Mouse (Mus musculus) cortical plate, adult 2 months (tissue): Measurements from ENCODE around the gene Pafah1b2. TPM values are rescaled to one million over a fixed set of nuclear protein-coding genes. Genes with fewer than 3 reads are reported as not detected.

Experiments used
- H3K27ac ChIP-seq: fragments of 200-500 bp; 2 replicates; pipeline ENCODE4 v1.5.1; 2012; ENCODE audit warnings: low read length, control low read depth, inconsistent platforms; ENCODE audit not compliant: insufficient read depth
- H3K4me1 ChIP-seq: fragments of 200-500 bp; 2 replicates; pipeline ENCODE4 v1.6.1; 2011; ENCODE audit warnings: low read length; ENCODE audit not compliant: control insufficient read depth, insufficient read depth
- H3K4me3 ChIP-seq: fragments of 200-500 bp; 2 replicates; pipeline ENCODE4 v1.5.1; 2011; ENCODE audit warnings: mild to moderate bottlenecking, low read length, control low read depth; ENCODE audit not compliant: insufficient read depth
- CTCF ChIP-seq: fragments of 200-500 bp; IDR thresholded peaks from 2 replicates; pipeline ENCODE4 v1.5.1; 2011; ENCODE audit warnings: mild to moderate bottlenecking, control low read depth, low read length; ENCODE audit not compliant: insufficient read depth; ENCODE audit errors: extremely low read depth
- POLR2A ChIP-seq: fragments of 200-500 bp; IDR thresholded peaks from 2 replicates; pipeline ENCODE4 v1.6.1; 2011; ENCODE audit warnings: mild to moderate bottlenecking, low read length, control low read depth; ENCODE audit not compliant: insufficient read depth; ENCODE audit errors: extremely low read depth
- polyA plus RNA-seq: library from polyadenylated mRNA; depleted of rRNA; stranded (reverse); fragments of >200 nt; gene quantifications from 2 replicates; pipeline ENCODE4 v1.2.3, GENCODE M21; 2012

The Pafah1b2 gene
- polyA plus RNA-seq, 1 experiment, result 92.6 TPM

DNA sequence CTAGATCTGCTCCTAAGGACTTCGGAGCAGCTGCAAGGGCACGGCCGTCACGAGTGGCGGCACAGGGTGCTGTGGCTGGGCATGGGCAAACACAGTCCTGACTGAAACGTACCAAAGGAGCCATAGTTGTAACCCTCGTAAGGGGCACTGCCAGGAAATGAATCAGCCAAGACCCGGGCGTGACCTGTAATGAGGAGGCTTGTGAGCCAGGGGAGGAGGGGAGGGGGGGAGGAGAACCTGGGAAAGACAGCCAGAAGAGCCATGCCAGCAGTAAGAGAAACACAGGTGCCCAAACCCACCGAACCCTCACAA lies 65.7 kb downstream of the Pafah1b2 start:
- no peak overlapping the region for H3K27ac ChIP-seq
- no peaks in the 10 kb centered on the region for H3K4me1 ChIP-seq
- H3K4me3 ChIP-seq, result no peak overlapping the region
- no peak for TF ChIP-seq CTCF

DNA sequence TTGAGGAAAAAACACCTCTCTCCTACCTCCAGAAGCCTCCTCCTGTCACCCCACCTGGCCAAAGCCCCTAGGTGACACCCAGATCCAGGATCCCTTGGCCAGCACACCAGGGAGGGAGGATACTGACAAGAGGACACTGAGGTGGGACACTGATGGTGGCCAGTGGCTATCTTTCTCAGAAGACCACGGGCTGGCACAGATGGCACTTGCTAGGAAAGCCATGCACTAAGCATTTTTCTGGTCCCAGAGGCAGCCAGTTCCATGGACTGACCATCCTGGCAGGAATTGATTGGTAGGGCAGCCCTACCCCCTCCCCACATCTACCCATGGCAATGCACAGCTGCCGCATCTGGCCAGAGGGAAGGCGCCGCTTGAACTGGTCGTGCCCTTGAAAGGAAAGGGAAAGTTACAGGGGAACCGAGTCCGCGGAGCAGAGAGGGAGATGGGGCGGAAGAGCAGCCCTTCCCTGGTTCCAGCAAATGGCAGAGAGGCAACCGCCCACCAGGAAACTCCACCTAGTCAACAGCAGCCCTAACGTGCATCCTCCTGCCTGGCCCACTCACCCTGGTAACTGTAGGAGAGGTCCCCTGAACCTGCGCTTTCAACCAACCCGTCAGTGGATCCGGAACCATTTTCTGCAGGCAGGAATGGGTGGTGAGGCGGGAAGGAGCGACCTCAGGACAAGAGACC lies 66.2 kb downstream of the Pafah1b2 start:
- Histone ChIP-seq H3K4me3 (no peak overlapping the region), H3K4me1 (no peaks in the 10 kb centered on the region), H3K27ac (no peak overlapping the region)
- TF ChIP-seq CTCF, result no peak
- TF ChIP-seq POLR2A, result no peak

DNA sequence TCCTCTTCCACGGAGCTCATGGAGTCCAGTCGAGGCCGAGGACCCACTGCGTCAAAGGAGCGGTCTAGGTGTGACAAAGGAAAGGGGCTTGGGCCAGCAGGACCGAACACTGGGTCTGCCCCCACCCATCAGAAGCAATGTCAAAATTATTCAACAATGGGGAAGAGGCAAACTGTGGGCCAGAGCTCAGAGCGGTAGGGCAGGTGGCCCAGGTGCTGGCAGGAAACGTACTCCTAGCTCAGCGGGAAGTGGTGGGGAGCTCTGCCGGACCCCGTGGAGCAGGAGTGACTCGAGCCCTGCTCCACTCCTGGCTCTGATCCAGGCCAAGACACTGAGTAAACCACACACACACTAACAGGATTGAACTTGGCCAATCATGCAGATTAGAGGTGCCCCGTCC lies 66.8 kb downstream of the Pafah1b2 start:
- TF ChIP-seq POLR2A (no peak), CTCF (no peak)
- H3K4me1 ChIP-seq, result no peaks in the 10 kb centered on the region
- H3K27ac ChIP-seq, result no peak overlapping the region
- H3K4me3 ChIP-seq, result no peak overlapping the region

DNA sequence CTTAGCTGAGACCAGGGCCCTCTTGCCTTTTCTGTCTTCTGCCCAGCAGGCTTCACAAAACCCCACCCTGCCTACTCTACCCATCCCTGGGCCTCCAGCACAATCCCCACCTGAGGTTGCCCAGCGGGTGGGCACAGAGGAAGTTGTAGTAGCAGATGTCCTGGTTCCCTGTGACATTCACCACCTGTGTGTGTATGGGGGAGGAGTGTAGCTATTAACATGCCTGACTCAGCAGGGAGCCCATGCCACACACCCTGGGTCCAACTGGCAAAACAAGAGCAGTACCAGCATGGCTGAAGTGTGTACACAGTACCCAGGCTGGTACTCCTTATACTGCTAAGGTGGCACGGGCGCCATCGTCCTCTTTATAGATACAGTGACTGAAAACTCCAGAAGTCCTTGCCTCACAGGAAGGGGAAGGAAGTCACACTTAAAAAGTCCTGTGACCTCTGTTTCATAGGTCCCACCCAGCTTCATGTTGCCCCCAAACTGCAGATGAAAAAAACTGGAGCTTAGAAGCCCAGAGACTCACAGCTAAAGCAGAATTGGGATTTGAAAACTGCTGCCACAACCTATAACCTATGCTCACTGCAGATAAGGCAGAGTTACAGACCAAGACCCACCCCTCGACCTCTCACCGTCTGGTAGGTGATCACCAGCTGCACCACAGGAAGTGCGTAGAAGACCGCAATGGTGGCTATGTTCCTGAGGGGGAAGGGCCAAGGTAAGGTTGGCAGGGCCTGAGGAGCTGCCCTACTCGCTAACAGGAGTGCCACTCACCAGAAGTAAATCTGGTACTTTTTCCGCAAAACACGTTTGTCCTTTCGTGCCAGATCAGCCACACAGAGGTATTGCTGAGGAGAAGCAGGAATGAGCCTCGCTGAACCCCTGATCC lies 67.7 kb downstream of the Pafah1b2 start:
- Histone ChIP-seq H3K4me3 (no peak overlapping the region), H3K27ac (no peak overlapping the region), H3K4me1 (no peaks in the 10 kb centered on the region)
- no peak for TF ChIP-seq POLR2A
- no peak for TF ChIP-seq CTCF

DNA sequence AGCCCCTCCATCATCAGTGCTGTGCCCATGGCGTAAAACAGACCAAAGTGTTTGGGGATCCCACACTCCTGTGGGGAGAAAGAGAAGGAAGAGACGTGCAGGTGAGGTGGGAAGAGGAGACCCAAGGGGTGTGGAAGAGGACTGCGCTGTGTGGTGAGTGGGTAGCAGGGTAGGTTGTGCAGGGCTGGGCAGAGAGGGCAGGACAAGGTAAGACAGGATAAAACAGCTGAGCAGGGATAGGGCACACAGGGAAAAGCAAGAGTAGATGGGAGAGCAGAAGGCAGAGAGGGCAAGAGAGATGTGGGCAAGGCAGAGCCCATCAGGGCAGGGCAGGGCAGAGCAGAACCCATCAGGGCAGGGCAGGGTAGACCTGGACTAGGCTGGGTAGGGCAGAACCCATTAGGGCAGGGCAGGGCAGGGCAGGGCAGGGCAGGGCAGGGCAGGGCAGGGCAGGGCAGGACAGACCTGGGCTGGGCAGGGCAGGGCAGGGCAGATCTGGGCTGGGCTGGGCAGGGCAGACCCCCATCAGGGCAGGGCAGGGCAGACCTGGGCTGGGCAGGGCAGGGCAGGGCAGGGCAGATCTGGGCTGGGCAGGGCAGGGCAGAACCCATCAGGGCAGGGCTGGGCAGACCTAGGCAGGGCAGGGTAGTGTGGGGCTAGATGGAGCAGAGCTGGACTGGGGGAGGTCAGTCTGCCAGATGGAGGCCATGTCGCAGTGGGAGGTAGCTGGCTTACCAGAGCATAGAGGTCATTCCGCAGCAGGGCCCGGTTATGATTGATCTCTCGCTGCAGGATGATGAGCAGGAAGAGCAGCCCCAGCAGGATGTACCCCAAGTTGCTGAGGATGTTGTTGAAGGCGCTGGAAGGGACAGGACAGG lies 68.6 kb downstream of the Pafah1b2 start:
- Histone ChIP-seq H3K4me3 (no peak overlapping the region), H3K27ac (no peak overlapping the region), H3K4me1 (no peaks in the 10 kb centered on the region)
- TF ChIP-seq POLR2A (no peak), CTCF (no peak)

DNA sequence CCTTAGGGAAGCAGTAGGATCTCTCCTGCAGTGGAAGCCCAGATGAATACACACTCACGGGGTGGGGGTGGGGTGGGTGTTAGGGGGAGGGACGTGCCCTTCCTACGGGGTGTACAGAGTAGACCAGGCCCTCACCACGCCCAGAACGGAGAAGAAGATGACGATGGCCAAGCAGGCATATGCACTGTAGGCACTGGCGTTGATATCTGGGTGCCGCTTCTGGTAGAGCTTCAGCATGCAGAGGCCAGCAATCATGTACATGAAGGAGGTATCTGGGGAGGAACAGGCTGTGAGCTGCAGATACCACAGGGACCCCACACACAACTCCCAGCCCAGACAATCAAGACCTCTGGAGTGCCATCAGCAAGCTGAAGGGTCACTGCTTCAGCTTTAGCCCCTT lies 69.6 kb downstream of the Pafah1b2 start:
- no peak overlapping the region for H3K4me3 ChIP-seq
- H3K4me1 ChIP-seq, result no peaks in the 10 kb centered on the region
- no peak overlapping the region for H3K27ac ChIP-seq
- TF ChIP-seq CTCF, result no peak
- no peak for TF ChIP-seq POLR2A

DNA sequence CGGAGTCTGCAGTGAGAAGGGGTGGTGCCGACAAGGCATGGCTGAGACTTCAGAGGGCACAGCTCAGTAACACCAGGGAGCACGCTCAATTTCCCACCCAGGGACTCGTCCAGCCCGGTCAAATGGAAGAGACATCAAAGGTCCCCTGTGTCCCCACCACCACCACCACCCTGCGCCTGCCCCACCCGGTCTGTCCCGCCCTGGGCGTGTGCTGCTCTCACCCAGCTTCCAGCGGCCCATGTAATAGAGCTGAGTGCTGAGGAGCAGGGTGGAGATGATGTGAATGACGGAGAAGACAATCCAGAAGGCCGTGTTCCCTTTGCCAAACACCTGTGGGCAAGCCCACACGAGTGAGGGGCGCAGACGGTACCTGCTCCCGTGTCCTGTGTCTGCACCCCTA lies 70.0 kb downstream of the Pafah1b2 start:
- TF ChIP-seq POLR2A, result no peak
- Histone ChIP-seq H3K27ac (no peak overlapping the region), H3K4me1 (no peaks in the 10 kb centered on the region), H3K4me3 (no peak overlapping the region)

DNA sequence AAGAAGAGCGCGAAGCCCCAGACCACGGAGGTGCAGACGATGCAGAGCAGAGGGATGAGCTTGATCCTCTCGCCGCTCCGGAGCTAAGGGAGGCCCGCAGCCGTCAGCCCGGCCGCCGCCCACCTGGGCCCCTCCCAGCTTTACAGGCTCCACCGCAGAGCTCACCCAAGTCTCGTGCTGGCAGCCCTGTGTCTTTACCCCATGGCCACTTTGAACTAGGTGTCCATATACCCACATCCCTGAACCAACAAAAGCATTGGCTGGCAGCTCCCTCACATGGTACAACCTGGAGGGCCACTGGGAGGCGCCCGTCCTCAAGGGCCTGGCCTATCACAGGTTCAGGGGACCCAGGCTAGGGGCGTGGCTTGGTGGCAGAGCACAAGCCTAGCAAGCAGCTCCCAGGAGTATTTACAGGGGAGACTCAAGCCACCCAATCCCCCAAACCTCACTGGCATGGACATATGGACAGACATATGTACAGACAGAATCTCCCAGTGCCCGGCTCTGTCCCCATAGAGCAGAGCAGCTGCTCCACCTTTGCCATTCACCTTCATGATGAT lies 71.1 kb downstream of the Pafah1b2 start:
- Histone ChIP-seq H3K4me3 (no peak overlapping the region), H3K27ac (no peak overlapping the region), H3K4me1 (no peaks in the 10 kb centered on the region)
- no peak for TF ChIP-seq CTCF
- TF ChIP-seq POLR2A, result no peak

DNA sequence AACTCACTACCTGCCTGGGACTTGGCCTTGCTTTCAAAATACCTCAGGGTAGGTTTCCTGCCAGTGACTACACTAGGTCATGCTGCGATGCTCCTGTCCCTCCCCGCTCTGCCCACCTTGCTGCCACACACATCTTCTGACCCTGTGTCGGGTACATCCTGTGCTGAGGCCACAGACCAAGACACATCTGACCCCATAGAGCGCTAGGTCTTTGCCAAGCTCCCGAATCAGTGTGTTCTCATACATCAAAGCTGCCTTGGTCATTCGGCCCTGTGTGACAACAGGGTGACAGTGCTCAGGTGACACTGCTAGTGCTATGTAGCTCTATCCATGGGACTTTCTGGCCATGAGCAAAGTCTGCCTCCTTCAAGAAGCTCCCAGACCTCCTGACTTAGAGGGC lies 72.7 kb downstream of the Pafah1b2 start:
- H3K4me3 ChIP-seq, result no peak overlapping the region
- no peak for TF ChIP-seq POLR2A
- TF ChIP-seq CTCF, result no peak
- no peaks in the 10 kb centered on the region; the same call in 1 of the 2 replicates for H3K4me1 ChIP-seq
- H3K27ac ChIP-seq, result no peak overlapping the region
